Mouse (Mus musculus) cerebellum, adult 2 months (tissue): ENCODE measurements around the gene Itfg1.

Source experiments
- CTCF ChIP-seq: fragments of 200-500 bp; IDR thresholded peaks from 2 replicates; pipeline ENCODE4 v1.5.1; 2011; ENCODE audit warnings: low read depth, mild to moderate bottlenecking, control low read depth, low read length, moderate library complexity, borderline replicate concordance; ENCODE audit not compliant: insufficient read depth
- POLR2A ChIP-seq: fragments of 200-500 bp; IDR thresholded peaks from 2 replicates; pipeline ENCODE4 v1.6.1; 2011; ENCODE audit warnings: low read length, control low read depth, borderline replicate concordance; ENCODE audit not compliant: insufficient read depth

- TF ChIP-seq CTCF = peak; percentile 53; the same call in 1 of the 2 replicates
- no peak for TF ChIP-seq POLR2A
Measured at GRCm38 (mm10) chr8:85700101-85700750, 140.5 kb downstream of the Itfg1 start.
